Mouse (Mus musculus): ENCODE measurements around the gene Nrg3. TPM values are rescaled to one million over a fixed set of nuclear protein-coding genes. Genes with fewer than 3 reads are reported as not detected.

Nrg3 gene
- polyA plus RNA-seq (2014; fragmentation: Illumina TruSeq; extraction: RNeasy Lipid Tissue Mini Kit (QIAGEN cat#74804); ENCODE audit: low read depth, low replicate concordance), result 1.1 TPM

GRCm38 (mm10) chr14:39472790-39473761 lies at the start of gene Nrg3:
TSS of gene Nrg3 (minus strand) at chr14:39473088.

All from testis, adult 10 weeks (tissue).